Mouse (Mus musculus) CH12.LX (cell line): ENCODE data around the gene Sp7. TPM values are rescaled to one million over a fixed set of nuclear protein-coding genes. Genes with fewer than 3 reads are reported as not detected.
A peak's percentile ranks its signal among the peaks of the same experiment; 100 is the strongest.

Experiments
- DNase-seq: peaks from one replicate; pipeline ENCODE4 v3.0.0-alpha.2; 2013; ENCODE audit errors: extremely low read depth
- H3K27ac ChIP-seq: 2 replicates; pipeline ENCODE4 v1.5.1; 2012; ENCODE audit warnings: low read depth, mild to moderate bottlenecking, control low read depth, moderate library complexity; ENCODE audit not compliant: insufficient read depth
- H3K27me3 ChIP-seq: replicated peaks from 2 replicates; pipeline ENCODE3; 2012; ENCODE audit warnings: inconsistent platforms
- H3K36me3 ChIP-seq, 2 experiments: replicated peaks in 1 of 2; 2 replicates each; pipeline versions ENCODE3 to v1.6.1; 2012; ENCODE audit warnings: inconsistent platforms in 1 of 2, low read length in 1 of 2, mild to moderate bottlenecking in 1 of 2, mixed read lengths in 1 of 2, moderate library complexity in 1 of 2; ENCODE audit not compliant: control insufficient read depth in 1 of 2, insufficient read depth in 1 of 2
- H3K4me1 ChIP-seq, 2 experiments: 2 replicates each; pipeline ENCODE4 v1.6.1; 2012; ENCODE audit warnings: inconsistent platforms in 1 of 2, moderate library complexity in 1 of 2; ENCODE audit not compliant: insufficient read depth in 2 of 2, control insufficient read depth in 1 of 2
- H3K4me2 ChIP-seq: 2 replicates; pipeline ENCODE4 v1.6.1; 2012; ENCODE audit warnings: low read depth, mild to moderate bottlenecking, control low read depth; ENCODE audit not compliant: poor library complexity, insufficient read depth, severe bottlenecking
- H3K4me3 ChIP-seq, 3 experiments: fragments of 150-350 bp in 1 of 3; sonication (generic) in 1 of 3; replicated peaks in 1 of 3; 2 replicates each; pipeline versions ENCODE3 to v1.5.1; 2011 to 2012; ENCODE audit warnings: low read depth in 2 of 3, low read length in 2 of 3, mild to moderate bottlenecking in 2 of 3, moderate library complexity in 2 of 3, control low read depth in 1 of 3, improper control_type of control experiment in 1 of 3, inconsistent platforms in 1 of 3, mixed read lengths in 1 of 3; ENCODE audit not compliant: poor library complexity in 1 of 3
- H3K79me2 ChIP-seq: replicated peaks from 2 replicates; pipeline ENCODE4 v1.6.1; 2012; ENCODE audit warnings: mild to moderate bottlenecking, moderate library complexity; ENCODE audit not compliant: control insufficient read depth, poor library complexity, insufficient read depth, severe bottlenecking; ENCODE audit errors: extremely low read depth
- H3K9ac ChIP-seq: 2 replicates; pipeline ENCODE4 v1.6.1; 2012; ENCODE audit warnings: low read depth, mild to moderate bottlenecking, control low read depth, moderate library complexity; ENCODE audit not compliant: insufficient read depth
- H3K9me3 ChIP-seq: replicated peaks from 2 replicates; pipeline ENCODE3; 2012; ENCODE audit warnings: low read length, inconsistent platforms, mixed read lengths
- BHLHE40 ChIP-seq: IDR thresholded peaks from 2 replicates; pipeline ENCODE4 v1.6.1; 2011; ENCODE audit warnings: mild to moderate bottlenecking, low read depth, low read length, improper control_type of control experiment
- CHD1 ChIP-seq: IDR thresholded peaks from 2 replicates; pipeline ENCODE4 v1.6.1; 2012; ENCODE audit warnings: low read depth, low read length, improper control_type of control experiment, inconsistent platforms
- CHD2 ChIP-seq: IDR thresholded peaks from 2 replicates; pipeline ENCODE4 v1.6.1; 2011; ENCODE audit warnings: low read length, improper control_type of control experiment
- CTCF ChIP-seq, 2 experiments: IDR thresholded peaks in 1 of 2; conservative IDR thresholded peaks in 1 of 2; 2 replicates each; pipeline ENCODE4 v1.5.1; 2011 to 2012; ENCODE audit warnings: low read depth in 2 of 2, low read length in 2 of 2, improper control_type of control experiment in 1 of 2, inconsistent platforms in 1 of 2, mild to moderate bottlenecking in 1 of 2, moderate library complexity in 1 of 2
- E2F4 ChIP-seq: IDR thresholded peaks from 2 replicates; pipeline ENCODE4 v1.6.1; 2011; ENCODE audit warnings: low read depth, low read length, improper control_type of control experiment; ENCODE audit not compliant: insufficient replicate concordance
- ELF1 ChIP-seq: IDR thresholded peaks from 2 replicates; pipeline ENCODE4 v1.6.1; 2014; ENCODE audit warnings: low read depth, mild to moderate bottlenecking, inconsistent platforms, low read length, improper control_type of control experiment
- EP300 ChIP-seq: IDR thresholded peaks from 2 replicates; pipeline ENCODE4 v1.6.1; 2011; ENCODE audit warnings: low read length, improper control_type of control experiment
- ETS1 ChIP-seq: conservative IDR thresholded peaks from 2 replicates; pipeline ENCODE4 v1.6.1; 2012; ENCODE audit warnings: low read depth, mild to moderate bottlenecking, inconsistent platforms, low read length, improper control_type of control experiment, moderate library complexity
- GABPA ChIP-seq: IDR thresholded peaks from 2 replicates; pipeline ENCODE4 v1.6.1; 2012; ENCODE audit warnings: low read depth, low read length, improper control_type of control experiment, inconsistent platforms; ENCODE audit not compliant: insufficient replicate concordance
- HCFC1 ChIP-seq: IDR thresholded peaks from 2 replicates; pipeline ENCODE4 v1.6.1; 2012; ENCODE audit warnings: low read depth, mild to moderate bottlenecking, inconsistent platforms, low read length, improper control_type of control experiment
- IRF4 ChIP-seq: IDR thresholded peaks from 2 replicates; pipeline ENCODE4 v1.6.1; 2014; ENCODE audit warnings: low read depth, mild to moderate bottlenecking, inconsistent platforms, low read length, improper control_type of control experiment
- JUN ChIP-seq: IDR thresholded peaks from 2 replicates; pipeline ENCODE4 v1.6.1; 2011; ENCODE audit warnings: low read depth, mild to moderate bottlenecking, low read length, improper control_type of control experiment, moderate library complexity; ENCODE audit not compliant: insufficient read depth
- JUND ChIP-seq: conservative IDR thresholded peaks from 2 replicates; pipeline ENCODE4 v1.6.1; 2011; ENCODE audit warnings: low read depth, low read length, improper control_type of control experiment
- MAFK ChIP-seq: IDR thresholded peaks from 2 replicates; pipeline ENCODE4 v1.6.1; 2011; ENCODE audit warnings: low read length, improper control_type of control experiment; ENCODE audit not compliant: insufficient replicate concordance
- MAZ ChIP-seq: IDR thresholded peaks from 2 replicates; pipeline ENCODE4 v1.6.1; 2012; ENCODE audit warnings: low read depth, mild to moderate bottlenecking, inconsistent platforms, low read length, improper control_type of control experiment, moderate library complexity
- MEF2A ChIP-seq: IDR thresholded peaks from 2 replicates; pipeline ENCODE4 v1.6.1; 2014; ENCODE audit warnings: low read depth, mild to moderate bottlenecking, inconsistent platforms, low read length, improper control_type of control experiment, borderline replicate concordance
- MXI1 ChIP-seq: IDR thresholded peaks from 2 replicates; pipeline ENCODE4 v1.6.1; 2011; ENCODE audit warnings: mild to moderate bottlenecking, low read depth, low read length, improper control_type of control experiment
- MYC ChIP-seq: IDR thresholded peaks from 2 replicates; pipeline ENCODE4 v1.6.1; 2011; ENCODE audit warnings: low read depth, mild to moderate bottlenecking, improper control_type of control experiment, low read length
- NRF1 ChIP-seq: IDR thresholded peaks from 2 replicates; pipeline ENCODE4 v1.6.1; 2014; ENCODE audit warnings: low read depth, mild to moderate bottlenecking, inconsistent platforms, low read length, improper control_type of control experiment, moderate library complexity
- PAX5 ChIP-seq: IDR thresholded peaks from 2 replicates; pipeline ENCODE4 v1.6.1; 2012; ENCODE audit warnings: low read length, inconsistent platforms, mixed read lengths
- POLR2A ChIP-seq: IDR thresholded peaks from 2 replicates; pipeline ENCODE4 v1.6.1; 2011; ENCODE audit warnings: low read depth, mild to moderate bottlenecking, improper control_type of control experiment, low read length
- POLR2AphosphoS2 ChIP-seq: IDR thresholded peaks from 2 replicates; pipeline ENCODE4 v1.6.1; 2011; ENCODE audit warnings: low read depth, low read length, improper control_type of control experiment
- RAD21 ChIP-seq: IDR thresholded peaks from 2 replicates; pipeline ENCODE4 v1.6.1; 2011; ENCODE audit warnings: low read depth, mild to moderate bottlenecking, low read length, improper control_type of control experiment, moderate library complexity
- RCOR1 ChIP-seq: conservative IDR thresholded peaks from 2 replicates; pipeline ENCODE4 v1.6.1; 2012; ENCODE audit warnings: low read depth, mild to moderate bottlenecking, inconsistent platforms, low read length, improper control_type of control experiment
- SIN3A ChIP-seq: IDR thresholded peaks from 2 replicates; pipeline ENCODE4 v1.6.1; 2012; ENCODE audit warnings: low read length, improper control_type of control experiment, inconsistent platforms
- SMC3 ChIP-seq: IDR thresholded peaks from 2 replicates; pipeline ENCODE4 v1.6.1; 2011; ENCODE audit warnings: low read depth, low read length, improper control_type of control experiment
- TCF12 ChIP-seq: IDR thresholded peaks from 2 replicates; pipeline ENCODE4 v1.6.1; 2014; ENCODE audit warnings: low read depth, mild to moderate bottlenecking, inconsistent platforms, low read length, improper control_type of control experiment
- UBTF ChIP-seq: IDR thresholded peaks from 2 replicates; pipeline ENCODE4 v1.6.1; 2012; ENCODE audit warnings: low read depth, mild to moderate bottlenecking, inconsistent platforms, low read length, improper control_type of control experiment, moderate library complexity
- USF1 ChIP-seq: IDR thresholded peaks from 2 replicates; pipeline ENCODE4 v1.6.1; 2014; ENCODE audit warnings: low read depth, mild to moderate bottlenecking, inconsistent platforms, low read length, improper control_type of control experiment
- ZC3H11A ChIP-seq: IDR thresholded peaks from 2 replicates; pipeline ENCODE4 v1.6.1; 2012; ENCODE audit warnings: low read depth, mild to moderate bottlenecking, inconsistent platforms, low read length, improper control_type of control experiment
- ZKSCAN1 ChIP-seq: IDR thresholded peaks from 2 replicates; pipeline ENCODE4 v1.6.1; 2012; ENCODE audit warnings: low read depth, inconsistent platforms, low read length, improper control_type of control experiment, borderline replicate concordance
- ZMIZ1 ChIP-seq: IDR thresholded peaks from 2 replicates; pipeline ENCODE4 v1.6.1; 2012; ENCODE audit warnings: low read depth, mild to moderate bottlenecking, inconsistent platforms, low read length, improper control_type of control experiment
- dilution Hi-C: fragments of 300-500 bp; cut with MboI; formaldehyde crosslinking; loops from 2 replicates; pipeline ENCODE4 v1.14.3; 2020; ENCODE audit warnings: low sequenced_read_pairs; ENCODE audit not compliant: extremely low pct_unique_long_range_greater_than_20kb, extremely low pct_ligation_motif_present
- in situ Hi-C: fragments of 300-500 bp; cut with MboI; formaldehyde crosslinking; loops from 3 replicates; pipeline ENCODE4 v1.14.3; 2019; ENCODE audit warnings: low sequenced_read_pairs, low pct_ligation_motif_present, low pct_unique_long_range_greater_than_20kb, mixed read lengths
- polyA plus RNA-seq: library from polyadenylated mRNA; unstranded; fragments of >175 nt; gene quantifications from 2 replicates; pipeline ENCODE4 v1.2.1, GENCODE M21; 2012; ENCODE audit warnings: low read depth; ENCODE audit not compliant: insufficient read length
- total RNA-seq, 2 experiments: library from RNA; depleted of rRNA; stranded (reverse); fragments of 300-350 nt in 1 of 2; fragments of >200 nt in 1 of 2; gene quantifications; 2 replicates each; pipeline ENCODE4 v1.2.3; 2012 to 2014

Gene Sp7
- total and polyA plus RNA-seq, 3 experiments = not detected

DNA sequence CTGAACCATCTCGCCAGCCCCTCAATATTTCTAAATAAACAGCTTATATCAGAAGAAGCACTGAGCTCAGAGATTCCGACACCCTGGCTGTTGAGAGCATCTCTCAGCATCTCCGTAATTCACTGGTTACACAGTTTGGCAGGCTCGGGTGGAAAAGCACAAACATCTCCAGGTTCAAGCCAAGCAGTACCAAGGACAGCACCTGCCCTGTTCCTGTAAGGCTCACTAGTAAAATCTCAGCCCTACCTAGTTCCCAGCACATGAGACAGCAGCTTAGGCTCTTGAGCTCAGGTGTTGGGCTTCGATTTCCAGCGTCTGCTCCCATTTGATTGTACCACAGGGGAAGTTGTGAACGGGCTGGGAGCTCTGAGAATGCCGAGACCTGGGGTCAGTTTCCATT lies 31.7 kb downstream of the Sp7 start:
- dilution Hi-C loops = no loop called here
- no peak overlapping the region for H3K9ac ChIP-seq
- DNase-seq = no peak
- peaks cover 10 to 22% of the 10 kb centered on the region in 2 experiments for H3K4me1 ChIP-seq
- peaks cover 21% of the 10 kb centered on the region for H3K79me2 ChIP-seq
- H3K4me3 ChIP-seq = no peak overlapping the region
- peaks cover 70 to 87% of the 10 kb centered on the region in 2 experiments for H3K36me3 ChIP-seq
- no peak for TF ChIP-seq MEF2A
- TF ChIP-seq JUND = no peak
- TF ChIP-seq HCFC1 = no peak
- TF ChIP-seq SMC3 = no peak
- no peak for TF ChIP-seq POLR2AphosphoS2
- TF ChIP-seq UBTF = no peak
- TF ChIP-seq MAFK = no peak
- TF ChIP-seq GABPA = no peak
- TF ChIP-seq ELF1 = no peak
- no peak for TF ChIP-seq RAD21
- TF ChIP-seq MXI1 = no peak
- no peak for TF ChIP-seq IRF4
- TF ChIP-seq SIN3A = no peak
- TF ChIP-seq CTCF (conservative IDR thresholded peaks at IDR 0.05 in 1 of 2, IDR thresholded peaks at IDR 0.05 in 1 of 2; ENCODE audit: low read depth in 2 of 2, low read length in 2 of 2) = no peak
- no peak overlapping the region for H3K4me2 ChIP-seq
- H3K27ac ChIP-seq = no peak overlapping the region
- H3K9me3 ChIP-seq = no peaks in the 10 kb centered on the region
- in situ Hi-C loops = no loop called here
- no peaks in the 10 kb centered on the region for H3K27me3 ChIP-seq

DNA sequence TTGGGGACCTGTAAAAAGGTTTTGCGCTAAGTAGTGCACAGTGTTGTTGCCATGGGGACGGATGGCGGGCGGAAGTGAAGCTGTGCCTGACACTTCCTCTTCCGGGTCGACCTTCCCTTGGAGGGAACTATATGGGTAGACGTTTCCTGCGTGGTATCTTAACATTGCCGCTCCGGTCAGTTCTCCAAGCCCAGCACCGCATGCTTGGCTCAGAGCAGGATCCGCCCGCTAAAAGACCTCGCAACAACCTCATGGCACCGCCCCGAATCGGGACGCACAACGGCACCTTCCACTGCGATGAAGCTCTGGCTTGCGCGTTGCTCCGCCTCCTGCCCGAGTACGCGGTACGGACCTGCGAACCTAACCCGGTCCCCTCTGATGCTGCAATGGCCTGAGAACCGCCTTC lies 35.4 kb downstream of the Sp7 start, which contains the start of gene Myg1:
Myg1 (plus strand) TSS at position 100 of the 406 bp plus-strand sequence.
- dilution Hi-C loops (no loop called here), in situ Hi-C loops (no loop called here)
- Histone ChIP-seq H3K4me3 (peak within 1 kb of the TSS; percentile 65 to 85 (median 70)), H3K4me2 (peak within 1 kb of the TSS; percentile 84), H3K9me3 (no peaks in the 10 kb centered on the region), H3K4me1 (peaks cover 14 to 37% of the 10 kb centered on the region in 2 experiments), H3K27me3 (no peaks in the 10 kb centered on the region), H3K36me3 (peaks cover 46 to 80% of the 10 kb centered on the region in 2 experiments), H3K27ac (peak within 1 kb of the TSS; percentile 75), H3K9ac (peak within 1 kb of the TSS; percentile 58), H3K79me2 (peaks cover 31% of the 10 kb centered on the region)
- DNase-seq = peak; percentile 95
- TF ChIP-seq USF1 = no peak
- no peak for TF ChIP-seq RAD21
- TF ChIP-seq SIN3A = peak; percentile 98
- TF ChIP-seq ZC3H11A = no peak
- no peak for TF ChIP-seq PAX5
- no peak for TF ChIP-seq EP300
- peak; percentile 78; the same call in 1 of the 2 replicates for TF ChIP-seq ZMIZ1
- peak; percentile 92; the same call in 1 of the 2 replicates for TF ChIP-seq E2F4
- TF ChIP-seq MEF2A = 0 out of 2 replicates have a peak, but pooled peaks have one; percentile 56
- 0 out of 2 replicates have a peak, but pooled peaks have one; percentile 28 for TF ChIP-seq NRF1
- TF ChIP-seq MYC = peak; percentile 73
- TF ChIP-seq ZKSCAN1 = no peak
- TF ChIP-seq BHLHE40 = no peak
- TF ChIP-seq TCF12 = peak; percentile 47
- peak; percentile 92 for TF ChIP-seq ELF1
- no peak for TF ChIP-seq MAFK
- TF ChIP-seq UBTF = peak; percentile 68; the same call in 1 of the 2 replicates
- no peak for TF ChIP-seq GABPA
- no peak for TF ChIP-seq CHD1
- TF ChIP-seq RCOR1 = 0 out of 2 replicates have a peak, but pooled peaks have one; percentile 24
- TF ChIP-seq ETS1 = no peak
- no peak for TF ChIP-seq MAZ
- TF ChIP-seq IRF4 = no peak
- no peak for TF ChIP-seq JUN
- TF ChIP-seq POLR2A = peak; percentile 92
- peak; percentile 90 for TF ChIP-seq CHD2
- no peak for TF ChIP-seq JUND
